Mouse (Mus musculus) olfactory bulb, adult 2 months (tissue): ENCODE measurements around the gene 1600002K03Rik.

Experiments used
- CTCF ChIP-seq: fragments of 200-500 bp; IDR thresholded peaks from 2 replicates; pipeline ENCODE4 v1.5.1; 2012; ENCODE audit warnings: low read depth, mild to moderate bottlenecking, low read length, moderate library complexity; ENCODE audit not compliant: insufficient read depth
- POLR2A ChIP-seq: fragments of 200-500 bp; IDR thresholded peaks from 2 replicates; pipeline ENCODE4 v1.6.1; 2012; ENCODE audit warnings: mild to moderate bottlenecking, low read depth, low read length, moderate library complexity; ENCODE audit not compliant: insufficient read depth

GRCm38 (mm10) chr10:80135641-80136040 lies 37.1 kb upstream of the 1600002K03Rik start:
- TF ChIP-seq CTCF (no peak), POLR2A (no peak)
